Mouse (Mus musculus) layer of hippocampus, postnatal 10 days (tissue): ENCODE data around the gene Mgll. TPM values are rescaled to one million over a fixed set of nuclear protein-coding genes. Genes with fewer than 3 reads are reported as not detected.

ENCODE experiments used
- total RNA-seq, 2 experiments: library from RNA; stranded (reverse); gene quantifications; 2 replicates each; pipeline ENCODE4 v1.2.3; 2021

The Mgll gene
- total RNA-seq, 2 experiments from 2014 or later: 120 to 129 TPM

Other genes with a start within 250 kb of the Mgll start
- 100 to 1,000 TPM; 129 to 138 TPM for gene Sec61a1, start 205.5 kb upstream of the Mgll start, total RNA-seq
- gene Kbtbd12, start 86.5 kb upstream of the Mgll start, total RNA-seq: under 1 TPM; 0.67 to 0.78 TPM
- gene Abtb1, start 117.6 kb downstream of the Mgll start, total RNA-seq: 10 to 100 TPM; 23.2 to 26.7 TPM
- 100 to 1,000 TPM; 308 to 330 TPM for gene Podxl2, start 150.6 kb downstream of the Mgll start, total RNA-seq
- 1 to 10 TPM; 9.7 TPM for gene Mcm2, start 174.4 kb downstream of the Mgll start, total RNA-seq
- gene Tpra1, start 177.8 kb downstream of the Mgll start, total RNA-seq: 10 to 100 TPM; 38.8 to 47.5 TPM